Mouse (Mus musculus) lung, postnatal 25 days (tissue): Measurements from ENCODE around the gene Clpp.
A peak's percentile ranks its signal among the peaks of the same experiment; 100 is the strongest.

ENCODE experiments used
- DNase-seq: peaks from one replicate; pipeline ENCODE4 v3.0.0; 2022; ENCODE audit warnings: low spot score

Gene Clpp

DNA sequence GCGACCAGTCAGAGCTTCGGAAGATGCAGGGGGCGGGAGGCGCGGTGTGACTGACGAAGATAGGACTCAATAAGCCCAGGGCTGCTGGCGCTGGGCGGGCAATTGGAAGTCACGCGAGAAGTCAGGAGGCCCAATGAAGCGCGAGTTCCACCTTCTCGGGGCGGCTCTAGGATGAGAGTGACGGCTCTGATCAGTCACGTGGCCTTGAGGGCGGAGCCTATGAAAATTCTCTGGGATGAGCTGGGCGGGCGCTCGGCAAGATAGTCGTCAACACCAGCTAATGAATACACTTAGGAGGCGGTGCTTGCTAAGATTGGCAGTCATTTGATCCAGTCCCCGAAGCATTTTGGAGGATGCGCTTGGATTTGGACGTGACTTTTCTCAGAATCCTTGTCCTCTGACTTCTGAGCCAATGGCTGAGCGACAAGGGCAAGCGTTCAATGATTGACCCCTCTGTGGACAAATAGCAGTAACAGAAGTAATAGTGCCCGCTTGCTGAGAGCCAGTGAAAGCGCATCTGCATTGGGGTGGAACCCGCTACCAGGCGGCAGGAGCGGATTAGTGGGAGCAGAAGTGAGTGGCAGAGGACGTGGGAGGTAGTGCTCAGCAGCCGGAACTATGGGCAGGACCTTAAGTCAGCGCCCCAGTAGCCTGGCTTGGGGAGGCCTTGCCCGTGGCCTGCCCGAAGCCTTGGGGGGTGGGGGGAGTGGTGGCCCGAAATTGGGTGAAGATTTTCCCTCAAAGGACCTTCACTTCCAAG lies 41.7 kb downstream of the Clpp start:
- DNase-seq, result peak; percentile 100

DNA sequence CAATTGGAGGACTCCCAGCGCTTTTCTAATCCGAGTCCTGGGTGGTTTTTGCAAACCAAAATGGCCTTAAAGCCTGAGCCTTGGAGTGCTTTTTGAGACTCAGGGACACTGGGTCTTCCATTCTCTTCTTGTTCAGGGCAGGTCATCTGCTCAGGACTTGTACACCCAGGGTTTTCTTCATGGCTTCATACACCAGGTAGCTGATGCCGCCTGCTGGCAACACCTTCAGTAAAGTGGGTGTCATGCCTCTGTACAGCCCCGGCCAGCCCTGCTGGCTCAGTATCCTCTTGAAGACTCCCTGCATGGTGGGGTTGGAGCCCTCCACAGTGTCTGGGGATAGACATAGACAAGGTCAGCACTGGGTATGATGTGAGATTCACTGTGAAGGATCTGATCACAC lies 42.7 kb downstream of the Clpp start:
- no peak for DNase-seq

DNA sequence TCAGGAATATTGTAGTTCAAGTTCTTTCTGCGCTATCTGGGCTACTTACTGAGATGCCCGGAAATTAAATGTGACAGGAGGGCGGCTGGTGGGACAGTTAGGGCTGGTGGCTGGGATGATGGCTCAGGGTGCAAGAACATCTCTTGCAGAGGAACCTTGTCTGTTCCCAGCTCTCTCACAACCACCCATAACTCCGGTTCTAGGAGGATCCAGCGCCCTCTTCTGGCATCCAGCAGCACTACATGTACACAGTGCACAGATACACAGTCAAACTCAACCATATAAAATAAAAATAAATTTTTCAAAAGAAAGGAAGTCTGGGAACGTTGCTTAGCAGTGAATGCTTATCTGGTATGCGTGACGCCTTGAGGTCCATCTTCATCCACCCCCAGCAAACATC lies 48.9 kb downstream of the Clpp start:
- no peak for DNase-seq

- no peak for DNase-seq
Observed at GRCm38 (mm10) chr17:57041554-57041953, 51.4 kb downstream of the Clpp start, which contains the start of gene Slc25a41. Gene Slc25a41, minus strand, starts transcription at chr17:57041654.
